Mouse (Mus musculus): ENCODE measurements around the gene Mosmo.
"Not testable (repeated sequence)": the region's sequence is repeated elsewhere in the genome, so short reads cannot be mapped to it uniquely, and the experiment has no call there.

Gene Mosmo

DNA sequence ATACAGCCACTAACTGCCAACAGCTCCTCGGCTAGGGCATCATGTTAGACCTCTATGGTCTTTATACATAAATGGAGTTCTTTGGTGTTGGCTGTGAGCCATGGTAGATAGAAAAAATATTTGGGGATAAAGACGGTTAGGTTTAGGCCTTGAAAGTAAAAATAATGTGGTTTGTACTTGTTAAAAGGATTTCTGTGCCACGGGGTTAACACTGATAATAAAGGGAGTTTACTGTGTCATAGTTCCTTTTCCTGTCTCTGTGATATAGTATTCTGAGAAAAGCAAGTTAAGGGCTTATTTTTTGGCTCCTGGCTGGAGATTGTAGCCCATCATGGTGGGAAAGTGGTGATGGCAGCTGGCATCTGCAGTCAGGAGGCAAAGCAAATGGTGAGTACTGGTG lies 26.5 kb downstream of the Mosmo start:
- DNase-seq (ENCODE audit: low spot score) = no peak

DNA sequence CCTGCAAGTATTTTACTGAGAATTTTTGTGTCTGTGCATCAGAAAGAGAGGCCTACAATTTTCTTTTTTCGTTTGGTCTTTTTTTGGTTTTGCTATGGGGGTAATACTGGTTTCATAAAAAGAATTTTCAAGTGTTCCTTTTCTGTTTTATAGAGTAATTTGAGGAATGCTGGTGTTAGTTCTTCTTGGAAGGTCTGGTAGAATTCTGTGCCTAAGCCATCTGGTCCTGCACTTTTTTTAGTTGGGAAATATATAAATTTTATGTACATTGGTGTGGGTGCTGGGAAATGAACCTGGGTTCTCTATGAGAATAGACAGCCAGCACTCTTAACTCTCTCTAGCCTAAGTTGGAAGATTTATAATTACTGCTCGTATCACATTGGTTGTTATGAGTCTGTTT lies 34.7 kb downstream of the Mosmo start:
- DNase-seq (ENCODE audit: low spot score) = no peak

GRCm38 (mm10) chr7:120713225-120713624 lies 35.8 kb downstream of the Mosmo start:
- DNase-seq (ENCODE audit: low spot score) = no peak

DNA sequence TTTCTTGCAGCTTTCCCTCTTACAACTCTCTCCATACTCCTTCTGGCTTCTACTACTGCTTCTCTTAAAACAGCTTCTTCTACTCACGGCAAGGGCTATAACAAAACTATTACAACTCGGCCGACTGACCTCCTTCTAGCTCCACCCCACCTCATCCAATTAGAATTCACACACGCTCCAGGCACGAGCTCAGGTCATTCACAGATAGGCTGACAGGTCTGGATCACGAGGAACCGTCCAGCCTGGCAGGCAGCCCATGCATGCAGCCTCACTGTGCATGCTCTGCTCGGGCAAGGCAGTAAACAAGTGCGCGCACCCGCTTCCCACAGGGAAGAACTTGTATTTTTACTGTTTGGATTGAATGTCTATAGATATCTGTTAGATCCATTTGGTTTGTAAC lies 36.5 kb downstream of the Mosmo start:
- DNase-seq (ENCODE audit: low spot score) = not testable (repeated sequence)

- no peak for DNase-seq (ENCODE audit: low spot score)
Observed at GRCm38 (mm10) chr7:120717261-120717660, 39.8 kb downstream of the Mosmo start.

GRCm38 (mm10) chr7:120721051-120721450 lies 43.6 kb downstream of the Mosmo start:
- DNase-seq (ENCODE audit: low spot score) = no peak

- DNase-seq (ENCODE audit: low spot score) = no peak
Observed at GRCm38 (mm10) chr7:120721456-120721855, 44.0 kb downstream of the Mosmo start.

GRCm38 (mm10) chr7:120722063-120722462 lies 44.6 kb downstream of the Mosmo start:
- no peak for DNase-seq (ENCODE audit: low spot score)

- DNase-seq (ENCODE audit: low spot score) = no peak
Observed at GRCm38 (mm10) chr7:120722839-120723278, 45.4 kb downstream of the Mosmo start.

- DNase-seq (ENCODE audit: low spot score) = peak; percentile 47
Observed at GRCm38 (mm10) chr7:120727581-120727980, 50.2 kb downstream of the Mosmo start.

DNA sequence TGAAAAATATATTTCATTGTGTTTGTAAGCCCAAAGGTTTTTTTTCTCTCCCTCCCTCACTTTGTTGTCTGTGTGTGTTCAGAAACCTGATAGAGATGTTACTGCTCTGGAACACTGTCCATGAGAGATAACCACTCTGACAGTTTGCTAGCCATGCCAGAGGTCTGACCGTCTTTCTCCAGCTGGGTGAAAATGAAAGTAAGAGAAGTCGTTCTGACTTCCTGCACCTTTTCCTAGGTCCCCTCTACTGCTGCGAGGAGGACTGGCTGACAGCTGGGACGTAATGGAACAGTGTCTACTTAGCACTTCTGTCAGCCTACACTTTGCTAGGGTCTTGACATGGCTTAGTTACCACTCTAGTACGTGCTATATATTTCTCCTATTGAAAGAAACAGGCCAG lies 52.2 kb downstream of the Mosmo start:
- DNase-seq (ENCODE audit: low spot score) = no peak

DNA sequence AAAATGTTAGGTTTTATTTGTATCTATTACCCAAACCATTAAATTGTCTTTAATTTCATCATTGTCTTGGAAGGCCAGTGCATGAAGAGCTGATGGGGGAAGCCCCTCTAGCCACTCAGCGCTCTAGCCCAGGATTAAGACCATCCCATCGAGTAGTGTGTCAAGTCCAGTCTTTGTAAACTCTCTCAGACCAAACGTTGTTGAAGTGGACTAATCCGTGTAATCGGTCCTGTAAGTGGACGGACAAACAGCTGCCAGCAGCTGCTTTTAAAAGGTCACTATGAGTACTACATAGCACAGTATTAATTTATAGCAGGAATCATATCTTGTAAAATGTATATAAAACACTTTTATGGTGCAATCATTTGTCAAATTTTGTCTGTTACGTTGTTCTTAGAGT lies 55.5 kb downstream of the Mosmo start:
- no peak for DNase-seq (ENCODE audit: low spot score)

- DNase-seq (ENCODE audit: low spot score) = no peak
Observed at GRCm38 (mm10) chr7:120739018-120739417, 61.6 kb downstream of the Mosmo start, which contains the start of gene Vwa3a. Vwa3a (plus strand) TSS chr7:120739318.

DNA sequence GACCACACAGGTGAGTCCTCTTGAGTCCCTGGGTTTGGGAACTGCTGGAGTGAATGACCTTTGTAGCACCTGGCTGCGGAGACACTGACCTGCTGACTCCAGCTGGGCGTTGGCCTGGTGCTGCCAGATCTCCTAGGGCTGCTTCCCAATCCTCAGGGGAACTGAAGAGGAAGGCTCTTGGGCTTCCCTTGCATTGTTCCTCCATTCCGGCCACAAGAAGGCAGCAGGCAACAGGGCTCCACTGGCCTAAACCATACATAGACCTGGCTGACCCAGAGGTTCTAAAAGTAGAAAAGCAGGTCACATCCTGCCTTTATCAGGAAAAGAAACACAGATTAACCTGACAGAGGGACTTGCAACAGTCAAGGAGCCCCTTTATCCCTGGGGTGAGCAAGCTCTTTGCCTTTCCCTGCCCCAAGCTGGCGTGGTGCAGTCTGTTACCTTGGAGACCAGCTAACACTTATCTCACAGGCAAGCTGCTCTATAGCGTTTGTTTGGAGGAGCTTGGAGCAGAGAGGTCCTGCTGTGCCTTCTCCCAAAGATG lies 62.2 kb downstream of the Mosmo start:
- no peak for DNase-seq (ENCODE audit: low spot score)

- no peak for DNase-seq (ENCODE audit: low spot score)
Observed at GRCm38 (mm10) chr7:120743366-120744351, 66.2 kb downstream of the Mosmo start.

GRCm38 (mm10) chr7:120744606-120745005 lies 67.2 kb downstream of the Mosmo start:
- no peak for DNase-seq (ENCODE audit: low spot score)

- DNase-seq (ENCODE audit: low spot score) = no peak
Observed at GRCm38 (mm10) chr7:120746029-120746428, 68.6 kb downstream of the Mosmo start.

DNA sequence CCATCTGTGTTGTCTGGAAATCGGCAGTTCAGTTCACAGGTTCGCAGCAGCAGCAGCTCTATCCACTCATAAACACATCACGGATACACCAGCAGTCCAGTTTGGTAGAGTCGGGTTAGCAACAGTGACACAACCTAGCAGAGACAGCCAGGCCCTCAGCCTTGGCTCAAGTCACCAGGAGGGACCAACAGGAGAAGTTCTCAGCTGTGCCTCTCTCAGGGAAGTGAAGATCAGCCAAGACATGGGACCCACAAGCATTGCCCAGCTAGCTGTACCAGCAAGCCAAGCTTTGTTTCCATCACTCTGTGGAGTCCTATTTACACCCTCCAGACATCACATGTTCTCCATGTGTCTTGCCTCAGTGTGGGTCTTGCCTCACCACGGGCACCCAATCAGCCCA lies 69.4 kb downstream of the Mosmo start:
- no peak for DNase-seq (ENCODE audit: low spot score)

DNA sequence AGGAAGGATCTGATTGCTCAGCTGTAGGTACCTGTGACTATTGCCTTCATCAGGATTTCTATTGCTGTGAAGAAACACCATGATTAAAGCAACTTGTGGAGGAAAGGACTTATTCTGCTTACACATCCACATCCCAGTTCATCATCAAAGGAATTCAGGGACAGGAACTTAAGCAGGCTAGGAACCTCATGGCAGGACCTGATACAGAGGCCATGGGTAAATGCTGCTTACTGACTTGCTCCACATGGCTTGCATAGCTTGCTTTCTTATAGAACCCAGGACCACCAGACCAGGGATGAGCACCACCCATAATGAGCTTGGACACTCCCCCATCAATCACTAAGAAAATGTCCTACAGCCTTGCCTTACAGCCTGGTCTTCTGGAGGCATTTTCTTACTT lies 71.1 kb downstream of the Mosmo start:
- DNase-seq (ENCODE audit: low spot score) = no peak

GRCm38 (mm10) chr7:120751330-120751729 lies 73.9 kb downstream of the Mosmo start:
- DNase-seq (ENCODE audit: low spot score) = no peak

DNA sequence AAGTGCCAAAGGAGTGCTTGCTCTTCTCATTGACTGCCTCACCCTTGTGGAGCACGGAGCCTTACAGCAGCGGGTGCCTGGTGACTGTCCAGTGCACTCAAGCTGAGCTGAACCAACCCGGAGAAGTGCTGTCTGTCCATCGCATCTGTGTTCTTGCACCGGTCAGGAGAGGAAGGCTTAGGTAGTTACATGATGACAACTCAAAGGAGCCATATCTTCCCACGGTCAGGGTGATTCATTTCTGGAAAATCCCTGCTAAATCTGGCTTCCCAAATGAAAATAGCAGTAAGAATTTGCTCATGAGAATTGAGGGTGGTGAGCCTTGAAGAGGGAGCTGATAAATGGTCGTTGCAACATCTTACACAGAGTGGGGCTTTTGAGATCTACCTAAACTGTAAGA lies 74.5 kb downstream of the Mosmo start:
- DNase-seq (ENCODE audit: low spot score) = no peak

DNA sequence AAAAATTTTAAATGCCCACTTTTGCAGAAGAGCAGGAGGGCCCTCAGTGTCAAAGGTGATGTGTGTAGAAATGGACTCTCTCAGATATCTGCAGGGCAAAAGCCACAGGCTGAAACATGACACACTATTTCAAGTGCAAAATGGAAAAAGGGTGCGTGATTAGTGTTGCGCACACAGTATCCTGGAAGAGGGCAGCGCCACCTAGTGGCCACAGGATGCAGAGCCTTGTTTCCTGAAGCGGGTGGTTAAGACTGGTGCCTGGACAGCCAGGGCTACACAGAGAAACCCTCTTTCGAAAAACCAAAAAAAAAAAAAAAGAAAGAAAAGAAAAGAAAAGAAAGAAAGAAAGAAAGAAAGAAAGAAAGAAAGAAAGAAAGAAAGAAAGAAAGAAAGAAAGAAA lies 77.3 kb downstream of the Mosmo start:
- DNase-seq (ENCODE audit: low spot score) = peak; percentile 71

DNA sequence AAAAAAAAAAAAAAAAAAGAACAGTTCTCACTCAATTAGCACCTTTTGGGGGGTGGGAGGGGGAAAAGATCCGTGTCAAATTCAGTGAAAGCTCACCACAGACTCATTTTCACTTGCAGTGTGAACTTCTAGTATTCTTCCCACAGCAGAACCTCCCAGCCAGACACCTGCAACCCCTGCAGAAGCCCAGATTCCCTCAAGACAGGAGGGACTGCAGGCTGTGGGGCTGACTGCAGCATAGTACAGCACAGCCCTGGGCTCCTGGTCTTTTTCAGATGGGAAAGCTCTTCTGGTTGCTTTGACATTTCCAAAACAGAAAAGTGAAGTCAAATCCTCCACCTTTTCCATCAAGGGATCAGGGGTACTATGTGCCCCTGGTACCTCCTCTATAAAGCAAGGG lies 90.0 kb downstream of the Mosmo start:
- DNase-seq (ENCODE audit: low spot score) = no peak

All from T-cell, adult 2 months (primary cell).